Mouse (Mus musculus) gastrocnemius, postnatal 36 days (tissue): ENCODE data around the gene Usp27x. TPM values are rescaled to one million over a fixed set of nuclear protein-coding genes. Genes with fewer than 3 reads are reported as not detected.
A peak's percentile ranks its signal among the peaks of the same experiment; 100 is the strongest.

Source experiments
- DNase-seq, 2 experiments: peaks; one replicate each; pipeline ENCODE4 v3.0.0; 2022
- intact Hi-C: fragments of 180-260 bp; cut with DNase I; formaldehyde crosslinking; loops from one replicate; pipeline ENCODE4 v1.15.1; 2025
- long read RNA-seq, 2 experiments: library from polyadenylated mRNA; stranded (forward); transcript quantifications; one replicate each; pipeline ENCODE4 v2.0.0; 2021
- total RNA-seq, 2 experiments: library from RNA; stranded (reverse); gene quantifications; 2 replicates each; pipeline ENCODE4 v1.2.3; 2021

The Usp27x gene
- under 1 TPM; 0.15 to 0.37 TPM for total RNA-seq
- long read RNA-seq, experiment 1, partial matches to known transcripts, result 0 of 1 reads
- long read RNA-seq, experiment 1, other reads (novel, unspliced or antisense), result 0 of 1 reads
- long read RNA-seq, experiment 2, partial matches to known transcripts, result 0 of 2 reads
- long read RNA-seq, experiment 2, other reads (novel, unspliced or antisense), result 0 of 2 reads

DNA sequence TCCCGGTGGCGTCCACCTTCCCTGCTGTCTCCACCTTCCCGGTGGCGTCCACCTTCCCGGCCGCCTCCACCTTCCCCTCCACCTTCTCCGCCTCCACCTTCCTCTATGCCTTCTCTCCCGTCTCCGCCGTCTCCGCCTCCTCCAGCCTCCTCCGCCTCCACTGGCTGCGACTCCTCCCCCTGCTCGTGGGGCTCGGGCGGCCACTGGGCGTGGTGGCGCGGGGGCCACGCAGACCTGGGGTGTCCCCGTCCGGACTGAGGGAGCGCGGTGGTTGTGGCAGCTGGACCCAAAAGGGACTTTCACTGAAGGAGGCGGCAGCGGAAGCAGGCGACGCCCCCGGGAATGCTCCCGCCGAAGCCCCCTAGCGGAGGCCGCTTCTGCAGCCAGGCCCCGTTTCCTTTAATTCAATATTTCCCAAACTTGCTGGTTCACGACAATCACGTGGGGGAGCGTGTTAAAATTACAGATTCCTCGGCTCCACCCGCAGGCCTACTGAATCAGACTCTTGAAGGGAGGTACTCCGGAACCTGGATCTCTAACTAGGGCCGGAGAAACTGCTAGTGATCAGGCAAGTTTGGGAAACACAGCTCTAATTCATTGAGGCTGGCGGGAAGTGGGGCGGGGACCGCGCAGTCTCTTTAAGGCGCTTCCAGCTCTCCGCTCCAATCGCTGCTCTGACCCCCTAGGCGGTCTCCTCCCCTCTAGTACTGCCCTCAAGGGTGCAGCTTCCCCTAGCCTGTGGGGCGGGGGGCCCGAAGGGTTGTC lies at the start of gene Usp27x:
TSS of gene Usp27x (minus strand) at position 115 of the 765 bp plus-strand sequence.
- peak; percentile 55 to 60 for DNase-seq
- intact Hi-C loops, result no loop called here

DNA sequence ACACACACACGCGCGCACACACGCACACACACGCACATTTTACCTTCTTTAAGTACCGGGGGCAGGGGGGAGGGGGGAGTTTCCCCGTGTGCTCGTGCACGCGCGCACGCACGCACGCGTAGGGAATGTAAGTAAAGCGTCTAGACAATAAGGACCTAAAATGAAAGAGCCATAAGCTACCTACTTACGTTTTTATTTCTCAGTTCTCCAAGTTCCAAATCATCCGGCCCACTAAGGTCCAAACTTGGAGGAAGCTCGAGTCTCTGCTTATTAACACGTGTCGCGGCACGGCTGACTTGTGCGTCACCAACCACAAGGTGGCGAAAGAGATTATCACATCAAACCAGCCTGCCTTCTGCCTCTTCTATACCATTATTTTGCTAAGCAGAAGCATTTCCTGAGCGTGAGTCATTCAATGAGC lies 47.1 kb upstream of the Usp27x start:
- intact Hi-C loops, result loop anchor here (2.0 to 10.0 kb wide), 3 partner anchors 100 to 272 kb away; partner anchors contain the start of gene Gpkow
- DNase-seq, result peak; percentile 38 to 41

DNA sequence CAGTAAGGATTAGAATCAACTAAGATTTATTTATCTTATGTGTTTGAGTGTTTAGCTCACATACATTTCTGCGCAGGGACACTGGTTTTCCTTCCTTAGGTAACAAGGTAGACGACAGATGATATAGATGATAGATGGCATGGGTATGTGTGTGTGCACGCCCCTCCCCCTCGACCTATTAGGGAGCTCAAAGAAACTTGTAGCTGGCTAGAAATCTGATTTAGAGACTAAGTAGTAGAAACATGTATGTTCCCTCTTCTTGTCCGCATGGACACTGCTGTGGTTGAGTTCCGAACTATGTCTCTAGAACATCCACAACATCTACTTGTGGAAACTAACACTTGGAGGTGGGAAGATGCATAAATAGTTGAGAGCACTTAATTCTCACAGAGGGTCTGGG lies 46.5 kb upstream of the Usp27x start:
- intact Hi-C loops, result loop anchor here (2.0 to 10.0 kb wide), 3 partner anchors 100 to 273 kb away; partner anchors contain the start of gene Gpkow
- no peak for DNase-seq

DNA sequence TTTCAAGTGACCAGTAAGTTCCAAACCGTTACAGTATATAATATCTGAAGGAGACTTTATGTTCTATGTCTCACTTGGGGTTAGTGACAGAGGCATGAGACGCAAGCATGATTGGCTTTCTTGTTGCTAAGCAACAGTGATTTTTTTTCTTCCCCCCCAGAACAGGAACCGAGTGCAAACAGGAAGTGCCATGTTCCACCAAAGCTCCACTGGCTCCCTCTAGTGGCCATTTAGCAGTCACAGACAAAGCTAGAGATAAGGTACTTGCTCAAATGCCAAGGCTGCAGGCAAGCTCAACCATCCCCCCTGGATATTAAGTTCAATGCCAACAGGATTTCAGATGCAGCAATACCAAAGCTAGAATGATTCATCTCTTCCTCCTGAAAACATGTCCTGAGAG lies 45.4 kb upstream of the Usp27x start:
- peak in 1 of 2 experiments; percentile 50 for DNase-seq
- intact Hi-C loops, result loop anchor here (5.0 to 10.0 kb wide), 2 partner anchors 99 to 274 kb away; partner anchors contain the start of gene Gpkow

DNA sequence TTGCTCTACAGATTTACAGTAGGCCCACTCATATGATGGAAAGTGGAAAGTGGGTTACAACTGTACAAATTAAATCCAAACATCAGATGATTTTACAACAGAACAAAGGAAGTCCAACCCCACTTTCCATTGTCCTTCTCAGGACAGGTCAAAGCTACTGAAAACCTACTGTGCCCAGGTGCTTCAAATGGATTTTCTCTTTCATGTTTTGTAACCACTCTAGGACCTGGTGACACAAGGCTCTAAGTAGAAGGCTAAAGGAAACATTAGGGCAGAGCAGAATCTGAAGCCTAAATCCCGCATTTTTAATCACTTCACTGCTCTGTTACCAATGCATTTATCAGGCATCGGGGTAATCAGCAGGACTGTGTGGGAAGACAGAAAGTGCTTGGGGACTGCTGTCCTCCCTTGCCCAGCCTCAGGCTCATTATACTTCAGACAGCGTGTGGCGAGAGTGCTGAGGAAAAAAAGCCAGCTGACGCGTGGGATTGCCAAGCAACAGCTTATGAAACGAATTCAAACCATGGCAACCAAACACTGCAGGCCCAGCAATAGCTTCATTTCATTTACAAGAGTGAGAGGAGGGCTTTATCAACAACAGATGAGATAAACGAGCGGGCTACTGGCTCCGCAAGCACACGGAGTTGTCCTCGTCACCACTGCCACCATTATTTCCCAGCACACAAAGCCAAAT lies 40.7 kb upstream of the Usp27x start:
- DNase-seq, result no peak
- intact Hi-C loops, result no loop called here

DNA sequence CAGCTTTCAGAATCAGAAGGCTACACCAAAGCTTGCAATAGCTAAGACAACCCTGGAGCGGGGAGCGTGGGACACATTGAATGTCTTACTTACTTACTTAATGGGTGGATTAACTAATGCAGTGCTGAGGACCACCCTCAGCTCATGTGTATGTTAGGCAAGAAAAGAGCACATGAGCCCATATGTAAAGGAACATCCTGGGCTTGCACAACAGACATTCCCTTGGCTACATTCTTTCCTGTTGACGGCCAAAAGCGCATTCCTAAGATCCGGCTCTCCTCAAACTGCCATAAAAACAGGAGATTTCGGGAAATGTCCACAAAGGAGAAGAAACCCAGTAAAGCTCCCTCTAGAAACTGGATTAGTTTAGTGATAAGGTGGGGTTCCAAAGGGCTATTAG lies 39.7 kb upstream of the Usp27x start:
- no peak for DNase-seq
- intact Hi-C loops, result no loop called here

DNA sequence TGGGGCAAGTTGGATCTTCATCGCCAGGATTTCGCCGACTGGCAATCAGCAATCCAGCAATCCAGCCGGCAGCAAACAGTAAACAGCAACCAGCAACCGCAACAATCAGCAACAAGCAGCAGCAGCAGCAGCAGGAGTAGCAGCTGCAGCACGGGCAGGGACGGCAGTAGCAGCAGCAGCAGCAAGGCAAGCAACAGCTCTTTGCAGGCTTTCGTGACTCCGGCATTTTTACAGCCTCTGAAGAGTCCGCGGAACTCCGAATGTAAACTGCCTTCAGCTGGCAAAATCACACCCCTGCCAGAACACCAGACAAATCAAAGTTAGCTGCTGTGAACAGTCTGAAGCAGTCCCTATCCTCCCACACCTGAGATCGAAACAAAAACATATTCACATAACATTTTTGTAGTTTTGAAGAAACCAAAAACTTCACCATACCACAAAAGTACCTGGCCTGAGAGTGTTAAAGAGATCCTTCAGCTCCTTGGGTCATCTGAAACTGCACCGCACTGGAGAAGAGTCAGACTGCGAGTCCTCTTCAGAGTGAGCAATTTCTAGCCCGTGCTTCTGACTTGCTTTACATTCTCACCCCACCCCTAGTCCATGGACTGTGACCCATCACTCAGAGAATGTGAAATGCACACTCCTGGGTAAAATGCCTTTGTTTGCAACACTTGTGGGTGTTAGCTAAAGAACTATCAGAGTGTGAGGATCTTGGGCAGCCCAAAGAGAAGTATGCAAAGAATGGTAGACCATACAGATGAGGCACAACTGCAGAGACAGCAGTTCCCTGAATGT lies 36.8 kb upstream of the Usp27x start:
- intact Hi-C loops, result no loop called here
- DNase-seq, result no peak

DNA sequence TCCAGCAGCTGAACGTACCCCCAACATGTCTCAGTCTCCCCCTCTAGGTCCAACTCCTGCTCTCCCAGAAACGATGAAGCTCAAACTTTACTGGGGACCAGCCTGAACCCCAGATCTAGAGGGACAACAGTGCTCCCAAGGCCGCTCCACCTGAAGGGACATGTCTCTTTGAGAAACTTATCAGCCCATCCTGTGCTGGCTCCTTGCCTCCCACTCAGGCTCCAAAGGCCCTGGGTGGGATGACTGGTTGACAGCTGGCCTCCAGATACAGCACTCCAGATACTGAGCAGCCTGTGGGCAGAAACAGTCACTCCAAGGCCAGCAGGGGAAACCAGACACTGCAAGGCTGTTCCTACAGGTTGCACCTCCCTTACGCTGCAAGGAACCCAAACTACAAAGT lies 956 bp upstream of the Usp27x start:
- intact Hi-C loops, result no loop called here

DNA sequence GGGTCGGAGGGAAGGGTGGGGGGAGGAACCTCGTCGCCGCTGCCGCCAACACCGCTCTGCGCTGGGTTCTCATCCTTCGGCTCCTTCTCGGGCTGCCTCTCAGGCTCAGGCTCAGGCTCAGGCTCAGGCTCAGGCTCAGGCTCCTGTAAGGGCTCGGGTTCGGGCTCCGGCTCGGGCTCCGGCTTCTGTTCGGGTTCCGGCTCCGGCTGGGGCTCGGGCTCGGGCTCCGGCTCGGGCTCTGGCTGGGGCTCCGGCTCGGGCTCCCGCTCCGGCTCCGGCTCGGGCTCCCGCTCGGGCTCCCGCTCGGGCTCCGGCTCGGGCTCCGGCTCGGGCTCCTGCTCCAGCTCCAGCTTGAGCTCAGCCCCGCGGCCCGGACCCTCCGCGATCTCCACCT lies 311 bp downstream of the Usp27x start:
- DNase-seq, result no peak
- intact Hi-C loops, result no loop called here

More for the DNA sequence above, 956 bp upstream of the Usp27x start:
- no peak for DNase-seq

DNA sequence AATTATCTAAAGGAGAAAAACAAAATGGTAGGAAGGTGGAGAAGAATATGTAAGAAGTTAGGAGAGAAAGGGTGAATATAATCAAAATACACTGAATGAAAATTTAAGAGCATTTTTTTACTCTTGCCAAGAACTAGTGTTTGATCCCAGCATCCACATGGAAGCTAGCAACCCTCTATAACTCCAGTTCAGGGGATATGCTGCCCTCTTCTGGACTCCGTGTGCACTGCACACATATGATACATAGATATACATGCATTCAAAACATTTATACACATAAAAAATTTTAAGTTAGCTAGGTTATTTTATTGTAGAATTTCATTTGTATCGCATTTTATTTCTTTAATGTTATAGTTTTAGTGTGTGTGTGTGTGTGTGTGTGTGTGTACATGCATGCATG lies 50.2 kb downstream of the Usp27x start:
- no peak for DNase-seq
- intact Hi-C loops, result no loop called here

DNA sequence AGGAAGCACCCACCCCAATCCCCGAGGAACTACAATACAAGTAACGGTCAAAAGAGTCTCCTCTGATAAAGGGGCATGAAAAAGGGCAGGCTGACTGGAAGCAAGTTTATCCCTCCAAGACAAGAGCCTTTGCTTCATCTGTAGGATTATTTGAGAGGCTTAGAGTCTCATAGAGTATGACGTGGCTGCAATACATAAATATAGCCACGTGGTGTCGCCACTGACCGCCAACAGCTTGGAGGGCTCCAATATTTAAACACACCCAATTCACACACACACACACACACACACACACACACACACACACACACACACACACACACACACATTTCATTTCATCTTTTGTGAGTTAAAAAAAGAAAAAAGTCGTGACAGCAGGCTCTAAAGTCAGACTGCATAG lies 53.3 kb downstream of the Usp27x start:
- intact Hi-C loops, result loop anchor here (5.0 kb wide), 1 partner anchor 100 kb away; no protein-coding TSS in a partner anchor
- DNase-seq, result peak; percentile 21 to 26

Other genes starting within 250 kb of the Usp27x start
- gene Clcn5, start 56.5 kb downstream of the Usp27x start, total RNA-seq, result 1 to 10 TPM; 2.6 to 3.7 TPM
- gene Foxp3, start 197.8 kb upstream of the Usp27x start, total RNA-seq, result under 1 TPM in 1 of 2 experiments, not detected in 1; 0.18 TPM
- 1 to 10 TPM; 2.0 TPM for gene Ppp1r3f, start 198.5 kb upstream of the Usp27x start, total RNA-seq
- 10 to 100 TPM in 1 of 2 experiments, 1 to 10 TPM in 1; 9.8 to 11.5 TPM for gene Ccdc22, start 229.7 kb upstream of the Usp27x start, total RNA-seq
- gene Cacna1f, start 231.3 kb upstream of the Usp27x start, total RNA-seq, result not detected